ENCODE assay signal across 29 mouse cellular contexts in genomic region chr13:89123396-89123795, GRCm38 (mm10).
"Had no signal": no experiment of that assay in that cellular context is flagged by ENCODE, and none has a peak within 500 bp of the region (broad histone marks: within the 10 kb centered on the region; RNA-seq: fewer than 3 reads in every experiment).

No protein-coding gene starts in this region.

- H3K27me3 ChIP-seq: heart, embryonic 12.5 days; heart, embryonic 13.5 days; heart, embryonic 15.5 days; hindbrain, embryonic 12.5 days; hindbrain, embryonic 13.5 days; hindbrain, embryonic 15.5 days; intestine, embryonic 15.5 days; kidney, embryonic 15.5 days had no signal

- DNase-seq: heart, postnatal 10 days; heart, postnatal 14 days; heart, postnatal 36 days; heart, postnatal 4 days; kidney, adult 11 months; kidney, adult 18-20 months; kidney, adult 2 months; kidney, adult 8-10 months; kidney, adult 9 months; kidney, postnatal 10 days; kidney, postnatal 14 days; kidney, postnatal 25 days; kidney, postnatal 36 days; kidney, postnatal 4 days; layer of hippocampus, adult 9-11 months; layer of hippocampus, postnatal 36 days had no signal

- H3K4me3 ChIP-seq: heart, embryonic 10.5 days; heart, embryonic 12.5 days; heart, embryonic 13.5 days; heart, embryonic 15.5 days; hindbrain, embryonic 12.5 days; hindbrain, embryonic 13.5 days; hindbrain, embryonic 15.5 days; intestine, embryonic 15.5 days; kidney, embryonic 15.5 days; layer of hippocampus, adult 2 months had no signal

- H3K36me3 ChIP-seq: heart, embryonic 10.5 days; heart, embryonic 12.5 days; heart, embryonic 13.5 days; heart, embryonic 15.5 days; hindbrain, embryonic 12.5 days; hindbrain, embryonic 13.5 days; hindbrain, embryonic 15.5 days; intestine, embryonic 15.5 days; kidney, embryonic 15.5 days had no signal

- H3K4me1 ChIP-seq: heart, embryonic 10.5 days; heart, embryonic 12.5 days; heart, embryonic 15.5 days; hindbrain, embryonic 12.5 days; intestine, embryonic 15.5 days; kidney, embryonic 15.5 days had no signal

- H3K27ac ChIP-seq: heart, embryonic 10.5 days; heart, embryonic 13.5 days; heart, embryonic 15.5 days; hindbrain, embryonic 12.5 days; hindbrain, embryonic 13.5 days; hindbrain, embryonic 14.5 days; hindbrain, embryonic 15.5 days; hindbrain, postnatal 0 days; intestine, embryonic 15.5 days; kidney, embryonic 15.5 days; kidney, postnatal 0 days; layer of hippocampus, adult 2 months had no signal

- H3K9me3 ChIP-seq: heart, embryonic 10.5 days; heart, embryonic 12.5 days; heart, embryonic 13.5 days; heart, embryonic 15.5 days; hindbrain, embryonic 12.5 days; hindbrain, embryonic 13.5 days; hindbrain, embryonic 15.5 days; intestine, embryonic 15.5 days; kidney, embryonic 15.5 days had no signal
